Mouse (Mus musculus): ENCODE results near the gene Fcrlb. TPM values are rescaled to one million over a fixed set of nuclear protein-coding genes. Genes with fewer than 3 reads are reported as not detected.

Fcrlb gene
- total RNA-seq (2023; ENCODE audit: inconsistent age), result 1.2 to 1.6 TPM (median 1.5 TPM) in 4 replicates

GRCm38 (mm10) chr1:170912891-170913615 lies at the start of gene Fcrlb:
Gene Fcrlb (minus strand): TSS chr1:170912941.

GRCm38 (mm10) chr1:170927378-170927777 lies 14.6 kb upstream of the Fcrlb start, which contains the start of gene Fcrla:
Gene Fcrla (minus strand): TSS chr1:170927583.

GRCm38 (mm10) chr1:170884978-170885561 lies 27.7 kb downstream of the Fcrlb start, which contains the start of the genes Gm26620 and Dusp12:
Gene Gm26620 (plus strand): TSS chr1:170885065.
Gene Dusp12 (minus strand): TSS chr1:170885540.

GRCm38 (mm10) chr1:170867691-170868105 lies 45.0 kb downstream of the Fcrlb start, which contains the start of gene Atf6:
Gene Atf6 (minus strand): TSS chr1:170867771.

Other genes starting within 250 kb of the Fcrlb start
- 44.9 to 52.1 TPM (median 47.7 TPM) in 4 replicates for gene Atf6, start 45.2 kb downstream of the Fcrlb start, total RNA-seq (2023; ENCODE audit: inconsistent age)
- 0.64 to 1.2 TPM (median 0.66 TPM) in 4 replicates for gene Gm26620, start 27.9 kb downstream of the Fcrlb start, total RNA-seq (2023; ENCODE audit: inconsistent age)
- 10.4 to 18.7 TPM (median 14.7 TPM) in 4 replicates for gene Dusp12, start 27.4 kb downstream of the Fcrlb start, total RNA-seq (2023; ENCODE audit: inconsistent age)
- 375 to 430 TPM (median 429 TPM) in 4 replicates for gene Fcrla, start 14.6 kb upstream of the Fcrlb start, total RNA-seq (2023; ENCODE audit: inconsistent age)
- 240 to 258 TPM (median 249 TPM) in 4 replicates for gene Fcgr2b, start 63.6 kb upstream of the Fcrlb start, total RNA-seq (2023; ENCODE audit: inconsistent age)
- 0.42 to 1.5 TPM (median 1.0 TPM) in 4 replicates for gene Fcgr4, start 106.0 kb upstream of the Fcrlb start, total RNA-seq (2023; ENCODE audit: inconsistent age)
- gene Fcgr3, start 152.0 kb upstream of the Fcrlb start, total RNA-seq (2023; ENCODE audit: inconsistent age), result 1.7 to 2.7 TPM (median 2.1 TPM) in 4 replicates
- gene Cfap126, start 201.0 kb upstream of the Fcrlb start, total RNA-seq (2023; ENCODE audit: inconsistent age), result 0.67 to 2.6 TPM (median 1.1 TPM) in 4 replicates
- 89.4 to 111 TPM (median 94.1 TPM) in 4 replicates for gene Sdhc, start 237.7 kb upstream of the Fcrlb start, total RNA-seq (2023; ENCODE audit: inconsistent age)
- not detected in 4 replicates for gene Mpz, start 237.8 kb upstream of the Fcrlb start, total RNA-seq (2023; ENCODE audit: inconsistent age)

Data from B cell, adult (primary cell).